Mouse (Mus musculus) embryonic facial prominence, embryonic 15.5 days (tissue): Measurements from ENCODE around the gene Tex13b. TPM values are rescaled to one million over a fixed set of nuclear protein-coding genes. Genes with fewer than 3 reads are reported as not detected.
A peak's percentile ranks its signal among the peaks of the same experiment; 100 is the strongest.
"Not testable (repeated sequence)": the region's sequence is repeated elsewhere in the genome, so short reads cannot be mapped to it uniquely, and the experiment has no call there.

ENCODE experiments used
- ATAC-seq: fragments of 200-750 bp; cut with Nextera tagmentation; 2 replicates; pipeline ENCODE4 v1.8.0; 2017; ENCODE audit warnings: low read depth, moderate TSS enrichment; ENCODE audit not compliant: insufficient number of reproducible peaks, low FRiP score, low TSS enrichment
- H3K27ac ChIP-seq: fragments of 300-500 bp; sonication (generic); replicated peaks from 2 replicates; pipeline ENCODE4 v1.5.1; 2015; ENCODE audit warnings: mild to moderate bottlenecking, inconsistent platforms
- H3K27me3 ChIP-seq: fragments of 300-500 bp; sonication (generic); 2 replicates; pipeline ENCODE4 v1.6.1; 2015; ENCODE audit warnings: inconsistent platforms
- H3K36me3 ChIP-seq: fragments of 300-500 bp; sonication (generic); 2 replicates; pipeline ENCODE4 v1.6.1; 2015; ENCODE audit warnings: mild to moderate bottlenecking, inconsistent platforms
- H3K4me1 ChIP-seq: fragments of 300-500 bp; sonication (generic); 2 replicates; pipeline ENCODE4 v1.6.1; 2015; ENCODE audit warnings: inconsistent platforms
- H3K4me2 ChIP-seq: fragments of 300-500 bp; sonication (generic); replicated peaks from 2 replicates; pipeline ENCODE4 v1.6.1; 2015; ENCODE audit warnings: mild to moderate bottlenecking, inconsistent platforms
- H3K4me3 ChIP-seq: fragments of 300-500 bp; sonication (generic); replicated peaks from 2 replicates; pipeline ENCODE4 v1.5.1; 2015; ENCODE audit warnings: mild to moderate bottlenecking, inconsistent platforms
- H3K9ac ChIP-seq: fragments of 300-500 bp; sonication (generic); 2 replicates; pipeline ENCODE4 v1.6.1; 2015; ENCODE audit warnings: inconsistent platforms
- H3K9me3 ChIP-seq: fragments of 300-500 bp; sonication (generic); replicated peaks from 2 replicates; pipeline ENCODE4 v1.6.1; 2016; ENCODE audit warnings: inconsistent platforms
- WGBS: fragments of 180-500 bp; shearing (Covaris S2); methylation state at CpG from one replicate; pipeline ENCODE4 v1.1.7; 2015; 5-methylcytosine and 5-hydroxymethylcytosine counted together
- polyA plus RNA-seq: library from polyadenylated mRNA; unstranded; fragments of >200 nt; fragmentation: Nextera tagmentation; extraction: Ambion mirVana; gene quantifications from 2 replicates; pipeline ENCODE4 v1.2.1, GENCODE M21; 2015

Tex13b gene
- 0.12 TPM in 1 of 2 replicates, not detected in the other for polyA plus RNA-seq

DNA sequence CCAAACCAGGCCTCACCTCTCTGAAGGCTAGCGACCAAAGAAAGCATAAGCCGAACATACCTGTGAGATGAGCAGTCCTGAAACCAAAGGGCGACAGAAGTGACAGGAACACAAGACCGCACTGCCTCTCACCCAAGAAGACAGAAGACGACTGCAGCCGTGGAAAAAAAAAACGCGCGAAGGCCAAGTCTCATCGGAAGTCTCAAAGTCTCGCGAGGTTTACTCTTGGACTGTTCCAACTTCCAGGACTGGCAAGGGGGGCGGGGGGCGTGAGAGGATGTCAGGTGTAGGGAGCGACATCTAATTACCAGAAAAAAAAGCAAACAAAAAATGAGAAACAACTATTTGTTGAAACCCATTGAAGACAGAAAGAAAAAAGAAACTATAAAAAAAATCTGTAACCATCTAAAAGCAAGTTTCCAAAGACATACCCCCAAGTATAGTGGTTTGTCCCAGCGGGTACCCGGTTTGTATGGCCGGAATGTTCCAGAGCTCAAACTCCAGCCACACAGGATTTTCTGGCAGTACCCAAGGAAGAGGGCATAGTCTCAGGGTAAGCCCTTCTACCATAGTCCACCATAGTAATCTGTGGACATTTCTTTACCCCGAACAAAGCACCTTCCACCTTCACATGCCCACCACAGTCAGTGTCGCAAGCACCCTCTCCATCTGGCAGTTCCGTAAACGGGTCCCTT lies at the start of gene Tex13b:
Tex13b (minus strand) TSS at position 122 of the 695 bp plus-strand sequence.
- 0 out of 2 replicates have a peak, but pooled peaks cover 3% of the 10 kb centered on the region for H3K27me3 ChIP-seq
- H3K4me1 ChIP-seq, result no peaks in the 10 kb centered on the region
- H3K9ac ChIP-seq, result no peak within 1 kb of the TSS
- 90% methylated on average over 22 of the region's 22 CpGs for WGBS
- no peak within 1 kb of the TSS for H3K4me3 ChIP-seq
- no peaks in the 10 kb centered on the region for H3K9me3 ChIP-seq
- H3K27ac ChIP-seq, result no peak within 1 kb of the TSS
- ATAC-seq, result no peak
- no peak within 1 kb of the TSS for H3K4me2 ChIP-seq
- no peaks in the 10 kb centered on the region for H3K36me3 ChIP-seq

DNA sequence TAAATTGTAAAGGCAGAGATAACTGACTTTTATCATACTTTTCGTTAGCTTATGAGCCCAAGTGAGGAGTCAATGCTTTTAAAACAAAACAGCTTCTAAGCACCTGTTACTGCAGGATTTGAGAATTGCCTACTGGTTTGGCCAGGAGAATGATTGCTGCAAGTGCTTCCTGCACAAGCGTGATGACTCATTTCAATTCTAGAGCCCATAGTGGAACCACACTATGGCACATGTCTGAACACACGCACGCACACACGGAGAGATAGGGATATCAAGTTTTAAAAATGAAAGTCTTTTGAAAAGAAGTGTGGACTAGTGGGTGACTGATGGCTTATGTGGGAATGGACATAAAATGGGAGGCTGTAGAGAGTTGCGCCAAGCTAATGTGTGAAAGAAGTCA lies 49.5 kb upstream of the Tex13b start:
- H3K4me3 ChIP-seq, result no peak overlapping the region
- H3K4me1 ChIP-seq, result no peaks in the 10 kb centered on the region
- no peaks in the 10 kb centered on the region for H3K27me3 ChIP-seq
- ATAC-seq, result no peak
- H3K36me3 ChIP-seq, result no peaks in the 10 kb centered on the region
- H3K4me2 ChIP-seq, result no peak overlapping the region
- no peaks in the 10 kb centered on the region for H3K9me3 ChIP-seq
- WGBS, result 91% methylated on average over 6 of the region's 6 CpGs
- H3K9ac ChIP-seq, result no peak overlapping the region
- H3K27ac ChIP-seq, result no peak overlapping the region

DNA sequence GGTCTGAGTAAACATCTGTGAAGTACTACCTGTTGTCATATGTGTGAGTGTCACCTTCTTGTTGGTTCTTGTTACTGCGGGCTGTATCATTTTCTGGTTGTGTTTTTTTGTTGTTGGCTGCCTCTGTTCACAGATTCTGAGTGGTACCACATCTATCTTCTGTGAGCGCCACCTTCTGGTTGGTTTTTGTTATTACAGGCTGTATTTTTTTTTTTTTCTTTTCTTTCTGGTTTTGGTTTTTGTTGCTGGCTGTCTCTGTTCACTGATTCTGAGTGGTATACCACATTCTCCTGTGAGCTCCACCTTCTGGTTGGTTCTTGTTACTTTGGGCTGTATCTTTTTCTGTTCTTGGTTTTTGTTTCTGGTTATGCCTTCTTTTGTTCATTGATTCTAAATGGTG lies 44.2 kb upstream of the Tex13b start:
- Histone ChIP-seq H3K4me1 (no peaks in the 10 kb centered on the region), H3K4me3 (no peak overlapping the region), H3K27me3 (no peaks in the 10 kb centered on the region), H3K27ac (no peak overlapping the region), H3K36me3 (no peaks in the 10 kb centered on the region), H3K4me2 (no peak overlapping the region), H3K9ac (no peak overlapping the region), H3K9me3 (no peaks in the 10 kb centered on the region)
- 39% methylated on average over 2 of the region's 2 CpGs for WGBS
- ATAC-seq, result no peak

DNA sequence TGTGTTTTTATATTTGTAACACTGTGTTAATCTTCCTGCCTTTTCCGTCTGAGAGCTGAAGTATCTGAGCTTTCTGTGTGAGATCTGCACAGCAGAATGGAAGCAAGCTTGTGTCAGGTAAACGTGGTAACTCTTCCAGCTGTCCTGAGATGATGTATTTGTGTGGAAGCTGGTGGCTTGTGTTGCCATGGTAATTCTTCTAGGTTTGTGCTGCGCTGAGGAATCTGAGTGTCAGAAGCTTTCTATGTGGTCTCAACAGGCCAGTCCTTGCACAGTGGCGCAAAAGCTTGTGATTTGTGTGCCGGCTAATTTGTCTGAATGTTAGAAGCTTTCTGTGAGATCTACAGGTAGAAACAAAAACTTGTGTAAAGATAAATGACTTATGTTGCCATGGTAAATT lies 43.8 kb upstream of the Tex13b start:
- WGBS, result 59% methylated on average over 5 of the region's 5 CpGs
- not testable (repeated sequence) for H3K9me3 ChIP-seq, H3K36me3 ChIP-seq, H3K9ac ChIP-seq, H3K27me3 ChIP-seq, H3K4me1 ChIP-seq, H3K4me3 ChIP-seq, H3K27ac ChIP-seq, H3K4me2 ChIP-seq, ATAC-seq

DNA sequence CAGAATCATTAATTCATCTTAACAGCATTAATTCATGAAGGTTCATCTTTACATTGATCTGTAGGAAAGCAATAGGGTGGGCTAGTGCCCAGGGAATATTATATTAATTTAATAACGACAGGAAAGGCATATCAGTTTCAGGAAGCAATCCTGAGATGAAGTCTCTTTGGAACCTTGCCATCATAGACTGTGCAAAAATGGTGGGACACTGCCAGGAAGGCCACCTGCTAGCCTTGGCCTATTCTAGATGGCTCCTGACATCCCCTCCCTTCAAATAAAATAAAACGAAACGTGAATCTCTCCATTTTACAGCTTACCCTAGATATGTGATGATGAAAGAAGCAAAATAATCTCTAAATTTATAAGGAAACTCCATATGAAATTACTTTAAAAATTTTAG lies 41.3 kb upstream of the Tex13b start:
- H3K9me3 ChIP-seq, result no peaks in the 10 kb centered on the region
- no peak overlapping the region for H3K4me2 ChIP-seq
- H3K27me3 ChIP-seq, result no peaks in the 10 kb centered on the region
- no peaks in the 10 kb centered on the region for H3K36me3 ChIP-seq
- no peak overlapping the region for H3K9ac ChIP-seq
- WGBS, result 58% methylated on average over 3 of the region's 3 CpGs
- no peak overlapping the region for H3K4me3 ChIP-seq
- ATAC-seq, result no peak
- no peak overlapping the region for H3K27ac ChIP-seq
- no peaks in the 10 kb centered on the region for H3K4me1 ChIP-seq

DNA sequence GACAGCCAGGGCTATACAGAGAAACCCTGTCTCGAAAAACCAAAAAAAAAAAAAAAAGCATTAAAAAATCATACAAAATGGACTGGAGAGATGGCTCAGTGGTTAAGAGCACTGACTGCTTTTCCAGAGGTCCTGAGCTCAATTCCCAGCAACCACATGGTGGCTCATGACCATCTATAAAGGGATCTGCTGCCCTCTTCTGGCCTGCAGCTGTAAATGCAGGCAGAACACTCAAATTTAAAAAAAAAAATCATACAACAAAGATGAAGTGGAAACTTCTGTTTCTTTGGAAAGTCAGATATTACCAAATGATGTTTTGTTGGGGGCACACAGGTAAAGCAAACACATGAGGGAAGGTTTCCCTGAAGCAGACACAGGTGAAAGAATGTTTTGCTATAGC lies 32.2 kb upstream of the Tex13b start:
- WGBS, result 70% methylated on average over 1 of the region's 1 CpGs
- not testable (repeated sequence) for ATAC-seq, H3K27me3 ChIP-seq, H3K9ac ChIP-seq, H3K9me3 ChIP-seq, H3K27ac ChIP-seq, H3K4me1 ChIP-seq, H3K36me3 ChIP-seq, H3K4me3 ChIP-seq, H3K4me2 ChIP-seq

DNA sequence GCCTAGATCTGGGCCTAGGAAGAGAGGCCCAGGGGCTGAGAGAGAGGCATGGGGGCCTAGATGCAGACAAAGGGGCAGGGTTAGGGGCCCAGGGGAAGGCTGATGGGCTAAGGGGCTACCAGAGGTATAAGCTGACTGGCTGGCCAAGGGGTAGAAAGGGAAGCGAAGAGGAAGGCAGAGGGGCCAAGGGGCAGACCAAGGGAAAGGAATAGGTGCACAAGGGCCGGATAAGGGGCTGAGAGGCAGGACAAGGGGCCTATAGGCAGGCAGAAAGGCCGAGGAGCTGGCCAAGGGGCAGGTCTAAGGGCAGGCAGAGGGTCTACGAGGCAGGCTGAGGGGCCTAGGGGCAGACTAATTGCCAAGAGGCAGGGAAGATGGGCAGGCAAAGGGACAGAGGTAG lies 26.7 kb upstream of the Tex13b start:
- ATAC-seq, result no peak
- Histone ChIP-seq H3K9me3 (no peaks in the 10 kb centered on the region), H3K9ac (no peak overlapping the region), H3K36me3 (no peaks in the 10 kb centered on the region), H3K4me2 (no peak overlapping the region), H3K4me1 (no peaks in the 10 kb centered on the region), H3K4me3 (no peak overlapping the region), H3K27me3 (peaks cover 5% of the 10 kb centered on the region; the same call in 1 of the 2 replicates), H3K27ac (no peak overlapping the region)
- 72% methylated on average over 4 of the region's 4 CpGs for WGBS

DNA sequence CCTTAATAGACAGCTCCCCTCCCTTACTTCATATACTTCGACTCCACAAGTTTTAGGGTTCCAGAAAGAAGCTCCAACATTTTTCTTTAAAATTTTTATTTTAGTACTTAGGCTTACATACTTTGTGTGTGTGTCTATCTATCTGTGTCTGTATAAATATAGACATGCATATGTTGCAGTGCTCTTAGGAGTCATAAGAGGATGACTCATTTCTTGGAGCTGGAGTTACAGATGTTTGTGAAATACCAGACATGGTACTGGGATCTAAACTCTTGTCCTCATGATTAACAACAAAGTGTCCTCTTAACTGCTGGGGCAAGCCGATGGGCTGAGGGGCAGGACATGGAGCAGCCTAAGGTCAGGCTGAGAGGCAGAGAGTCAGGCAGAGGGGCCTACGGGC lies 24.8 kb upstream of the Tex13b start:
- WGBS, result 65% methylated on average over 3 of the region's 3 CpGs
- H3K36me3 ChIP-seq, result no peaks in the 10 kb centered on the region
- no peak overlapping the region for H3K9ac ChIP-seq
- H3K27ac ChIP-seq, result no peak overlapping the region
- H3K4me2 ChIP-seq, result no peak overlapping the region
- peaks cover 5% of the 10 kb centered on the region; the same call in 1 of the 2 replicates for H3K27me3 ChIP-seq
- ATAC-seq, result no peak
- no peaks in the 10 kb centered on the region for H3K4me1 ChIP-seq
- H3K9me3 ChIP-seq, result no peaks in the 10 kb centered on the region
- H3K4me3 ChIP-seq, result no peak overlapping the region

DNA sequence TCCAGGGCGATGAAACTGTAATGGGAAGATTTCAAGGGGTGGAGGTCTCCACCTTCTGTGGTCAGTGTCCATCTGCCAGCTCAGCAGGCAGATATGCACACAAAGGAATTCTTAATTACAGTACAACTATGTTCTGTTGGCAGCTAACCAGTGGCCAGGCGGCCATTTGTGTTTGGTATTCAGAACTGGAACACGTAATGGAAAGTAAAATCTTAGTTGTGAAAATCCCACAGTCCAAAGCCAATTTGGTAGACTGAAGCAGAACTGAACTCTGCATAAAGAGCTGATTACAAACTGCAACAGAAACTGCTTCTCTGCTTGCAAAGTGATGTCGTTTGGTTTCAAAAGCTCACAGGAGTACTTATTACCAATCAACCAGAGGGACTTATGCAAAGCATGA lies 18.5 kb upstream of the Tex13b start:
- H3K9ac ChIP-seq, result no peak overlapping the region
- H3K4me3 ChIP-seq, result no peak overlapping the region
- H3K4me2 ChIP-seq, result no peak overlapping the region
- 69% methylated on average over 4 of the region's 4 CpGs for WGBS
- no peak for ATAC-seq
- no peak overlapping the region for H3K27ac ChIP-seq
- no peaks in the 10 kb centered on the region for H3K27me3 ChIP-seq
- H3K4me1 ChIP-seq, result no peaks in the 10 kb centered on the region
- no peaks in the 10 kb centered on the region for H3K36me3 ChIP-seq
- H3K9me3 ChIP-seq, result no peaks in the 10 kb centered on the region

DNA sequence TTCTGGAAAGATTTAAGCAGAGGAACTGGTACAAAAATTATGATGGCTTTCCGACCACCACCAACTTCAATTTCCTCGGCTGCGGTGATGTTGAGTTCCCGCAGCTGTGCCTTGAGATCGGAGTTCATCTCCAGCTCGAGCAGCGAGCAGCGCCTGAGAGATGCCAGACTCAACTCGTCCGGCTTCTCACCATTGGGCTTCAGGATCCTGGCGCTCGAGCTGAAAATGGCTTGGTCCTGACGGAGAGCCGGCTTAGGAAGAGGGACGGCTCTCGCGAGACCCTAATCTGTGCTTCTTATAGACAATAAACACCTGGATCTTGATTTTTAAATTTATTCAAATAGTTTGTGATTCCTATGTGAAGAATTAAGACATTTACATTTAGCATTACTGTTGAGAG lies 9.1 kb upstream of the Tex13b start:
- WGBS, result 86% methylated on average over 17 of the region's 17 CpGs

DNA sequence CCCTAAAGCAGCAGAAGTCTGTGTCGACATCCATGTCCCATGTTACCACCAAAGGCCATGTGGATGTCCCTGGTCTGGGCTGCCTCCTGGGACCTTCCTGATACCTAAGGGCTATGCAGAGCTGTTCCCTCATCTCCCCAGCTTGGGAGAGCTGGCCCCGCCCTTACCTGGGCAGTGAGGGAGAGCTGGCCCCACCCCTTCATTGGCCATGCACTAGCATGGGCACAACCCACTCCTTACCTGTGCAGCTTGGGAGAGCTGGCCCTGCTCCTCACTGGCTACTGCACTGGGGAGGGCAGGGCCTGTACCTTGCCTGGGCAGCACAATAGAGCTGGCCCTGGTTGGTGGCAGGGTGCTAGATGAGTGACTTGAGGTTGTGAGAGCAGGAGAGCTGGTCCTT lies 7.9 kb downstream of the Tex13b start:
- no peaks in the 10 kb centered on the region for H3K36me3 ChIP-seq
- no peaks in the 10 kb centered on the region for H3K9me3 ChIP-seq
- H3K4me1 ChIP-seq, result no peaks in the 10 kb centered on the region
- ATAC-seq, result peak; percentile 57
- 88% methylated on average over 2 of the region's 2 CpGs for WGBS
- H3K4me2 ChIP-seq, result no peak overlapping the region
- H3K27me3 ChIP-seq, result no peaks in the 10 kb centered on the region
- no peak overlapping the region for H3K27ac ChIP-seq
- no peak overlapping the region for H3K4me3 ChIP-seq
- H3K9ac ChIP-seq, result no peak overlapping the region

More for the DNA sequence above, 9.1 kb upstream of the Tex13b start:
- no peak overlapping the region for H3K27ac ChIP-seq
- no peaks in the 10 kb centered on the region for H3K36me3 ChIP-seq
- ATAC-seq, result no peak
- H3K4me3 ChIP-seq, result no peak overlapping the region
- H3K9ac ChIP-seq, result no peak overlapping the region
- H3K4me1 ChIP-seq, result no peaks in the 10 kb centered on the region
- H3K27me3 ChIP-seq, result 0 out of 2 replicates have a peak, but pooled peaks cover 3% of the 10 kb centered on the region
- no peaks in the 10 kb centered on the region for H3K9me3 ChIP-seq
- no peak overlapping the region for H3K4me2 ChIP-seq

DNA sequence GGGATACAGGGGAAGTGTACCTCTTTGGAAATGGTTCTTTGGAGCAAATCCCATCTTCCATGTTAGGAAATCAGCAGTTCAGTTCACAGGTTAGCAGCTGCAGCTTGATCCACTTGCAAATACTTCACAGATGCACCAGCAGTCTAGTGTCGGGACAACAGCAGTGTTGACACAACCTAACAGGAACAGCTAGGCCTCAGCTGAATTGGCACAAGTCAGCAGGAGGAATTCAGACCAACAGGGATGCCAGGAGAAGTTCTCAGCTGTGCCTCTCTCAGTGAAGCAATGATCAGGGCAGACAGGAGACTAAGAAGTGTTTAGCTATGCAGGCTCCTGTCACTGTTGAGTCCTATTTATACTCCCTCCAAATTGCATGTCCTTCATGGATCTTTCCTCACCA lies 43.4 kb downstream of the Tex13b start:
- Histone ChIP-seq H3K36me3 (no peaks in the 10 kb centered on the region), H3K4me3 (no peak overlapping the region), H3K27me3 (0 out of 2 replicates have a peak, but pooled peaks cover 3% of the 10 kb centered on the region), H3K4me2 (no peak overlapping the region), H3K4me1 (no peaks in the 10 kb centered on the region), H3K27ac (no peak overlapping the region), H3K9ac (no peak overlapping the region), H3K9me3 (no peaks in the 10 kb centered on the region)
- ATAC-seq, result no peak
- 42% methylated on average over 1 of the region's 1 CpGs for WGBS
